Mouse (Mus musculus) CD8-positive naive resting alpha-beta T cell, adult 2 months (primary cell): ENCODE results near the gene RPS10-NUDT3.
A peak's percentile ranks its signal among the peaks of the same experiment; 100 is the strongest.

Source experiments
- DNase-seq, 2 experiments: peaks; one replicate each; pipeline ENCODE4 v3.0.0; 2022; ENCODE audit warnings: low read depth in 2 of 2, low spot score in 2 of 2

The RPS10-NUDT3 gene

GRCm38 (mm10) chr17:27634871-27635574 is at the start of gene RPS10-NUDT3:
TSS of gene RPS10-NUDT3 (minus strand) at chr17:27635222.
- peak; percentile 77 to 82 for DNase-seq

- DNase-seq = no peak
Observed at GRCm38 (mm10) chr17:27678924-27679813, 44.1 kb upstream of the RPS10-NUDT3 start.

- DNase-seq = no peak
Observed at GRCm38 (mm10) chr17:27677756-27678155, 42.7 kb upstream of the RPS10-NUDT3 start.

GRCm38 (mm10) chr17:27676270-27676669 is 41.2 kb upstream of the RPS10-NUDT3 start:
- no peak for DNase-seq

- DNase-seq = no peak
Observed at GRCm38 (mm10) chr17:27675453-27675852, 40.4 kb upstream of the RPS10-NUDT3 start.

GRCm38 (mm10) chr17:27673945-27674344 is 38.9 kb upstream of the RPS10-NUDT3 start:
- DNase-seq = no peak

GRCm38 (mm10) chr17:27671720-27672119 is 36.7 kb upstream of the RPS10-NUDT3 start:
- DNase-seq = no peak

GRCm38 (mm10) chr17:27658767-27659166 is 23.7 kb upstream of the RPS10-NUDT3 start:
- no peak for DNase-seq

- DNase-seq = no peak
Observed at GRCm38 (mm10) chr17:27657123-27657522, 22.1 kb upstream of the RPS10-NUDT3 start.

- no peak for DNase-seq
Observed at GRCm38 (mm10) chr17:27656414-27656813, 21.4 kb upstream of the RPS10-NUDT3 start.

GRCm38 (mm10) chr17:27656011-27656399 is 21.0 kb upstream of the RPS10-NUDT3 start:
- DNase-seq = peak; percentile 13 to 42

- DNase-seq = peak; percentile 41 to 47
Observed at GRCm38 (mm10) chr17:27655089-27656010, 20.3 kb upstream of the RPS10-NUDT3 start, which contains the start of gene Pacsin1. TSS of gene Pacsin1 (plus strand) at chr17:27655509.

- DNase-seq = no peak
Observed at GRCm38 (mm10) chr17:27653253-27653959, 18.4 kb upstream of the RPS10-NUDT3 start.

GRCm38 (mm10) chr17:27652046-27652790 is 17.2 kb upstream of the RPS10-NUDT3 start:
- DNase-seq = no peak

- DNase-seq = no peak
Observed at GRCm38 (mm10) chr17:27650586-27650985, 15.6 kb upstream of the RPS10-NUDT3 start.

- peak; percentile 69 to 81 for DNase-seq
Observed at GRCm38 (mm10) chr17:27650160-27650559, 15.1 kb upstream of the RPS10-NUDT3 start.

- no peak for DNase-seq
Observed at GRCm38 (mm10) chr17:27645807-27646206, 10.8 kb upstream of the RPS10-NUDT3 start.

- DNase-seq = no peak
Observed at GRCm38 (mm10) chr17:27644572-27644971, 9.6 kb upstream of the RPS10-NUDT3 start.

GRCm38 (mm10) chr17:27643756-27644155 is 8.7 kb upstream of the RPS10-NUDT3 start:
- DNase-seq = no peak

- no peak for DNase-seq
Observed at GRCm38 (mm10) chr17:27643101-27643500, 8.1 kb upstream of the RPS10-NUDT3 start.
